Mouse (Mus musculus) kidney, embryonic 15.5 days (tissue): Measurements from ENCODE around the gene Hoxd9. TPM values are rescaled to one million over a fixed set of nuclear protein-coding genes. Genes with fewer than 3 reads are reported as not detected.

ENCODE experiments used
- ATAC-seq: fragments of 200-750 bp; cut with Nextera tagmentation; replicated peaks from 2 replicates; pipeline ENCODE4 v1.8.0; 2017; ENCODE audit warnings: moderate TSS enrichment; ENCODE audit not compliant: low FRiP score
- H3K27ac ChIP-seq: fragments of 300-500 bp; sonication (generic); 2 replicates; pipeline ENCODE4 v1.5.1; 2015; ENCODE audit warnings: mild to moderate bottlenecking, inconsistent platforms
- H3K27me3 ChIP-seq: fragments of 300-500 bp; sonication (generic); 2 replicates; pipeline ENCODE4 v1.6.1; 2015; ENCODE audit warnings: inconsistent platforms
- H3K36me3 ChIP-seq: fragments of 300-500 bp; sonication (generic); 2 replicates; pipeline ENCODE4 v1.6.1; 2015; ENCODE audit warnings: inconsistent platforms
- H3K4me1 ChIP-seq: fragments of 300-500 bp; sonication (generic); 2 replicates; pipeline ENCODE4 v1.6.1; 2015; ENCODE audit warnings: inconsistent platforms
- H3K4me2 ChIP-seq: fragments of 300-500 bp; sonication (generic); 2 replicates; pipeline ENCODE4 v1.6.1; 2015; ENCODE audit warnings: moderate library complexity, mild to moderate bottlenecking, inconsistent platforms
- H3K4me3 ChIP-seq: fragments of 300-500 bp; sonication (generic); replicated peaks from 2 replicates; pipeline ENCODE4 v1.5.1; 2015; ENCODE audit warnings: mild to moderate bottlenecking, inconsistent platforms
- H3K9ac ChIP-seq: fragments of 300-500 bp; sonication (generic); 2 replicates; pipeline ENCODE4 v1.6.1; 2015; ENCODE audit warnings: mild to moderate bottlenecking, inconsistent platforms
- H3K9me3 ChIP-seq: fragments of 300-500 bp; sonication (generic); replicated peaks from 2 replicates; pipeline ENCODE4 v1.6.1; 2016; ENCODE audit warnings: inconsistent platforms
- WGBS: fragments of 180-500 bp; shearing (Covaris S2); methylation state at CpG from one replicate; pipeline ENCODE4 v1.1.7; 2015; ENCODE audit warnings: mixed read lengths; 5-methylcytosine and 5-hydroxymethylcytosine counted together
- polyA plus RNA-seq: library from polyadenylated mRNA; unstranded; fragments of >200 nt; fragmentation: Nextera tagmentation; extraction: Ambion mirVana; gene quantifications from 2 replicates; pipeline ENCODE4 v1.2.1, GENCODE M21; 2015

Hoxd9 gene
- polyA plus RNA-seq, 1 experiment from 2014 or later: 38.1 TPM

DNA sequence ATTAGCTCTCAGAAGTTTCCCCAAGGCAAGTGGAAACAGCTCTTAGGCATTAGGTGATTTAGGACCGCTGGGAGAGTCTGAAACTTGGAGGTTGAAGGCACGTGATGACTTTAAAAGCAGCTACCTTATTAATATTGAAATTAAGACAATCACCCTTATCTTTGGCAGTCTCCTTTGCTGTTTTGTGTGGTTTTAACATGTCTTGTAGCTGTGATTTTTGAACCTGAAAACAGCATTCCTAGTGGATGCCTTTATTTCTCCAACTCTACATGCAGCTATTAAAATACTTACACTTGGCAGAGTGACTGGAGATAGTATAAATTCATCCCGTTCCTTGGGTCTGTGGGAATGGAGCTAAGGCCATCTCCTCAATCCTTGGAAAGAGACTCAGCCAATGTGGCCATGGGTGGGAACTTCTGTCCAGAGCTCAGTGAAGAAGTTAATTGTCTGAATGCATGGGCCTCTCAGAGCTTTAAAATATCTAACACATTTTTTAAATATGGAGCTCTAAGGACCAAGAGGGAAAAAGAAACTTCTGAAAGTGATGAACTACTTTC is 26.8 kb upstream of the Hoxd9 start:
- H3K36me3 ChIP-seq: no peaks in the 10 kb centered on the region
- no peak for ATAC-seq
- H3K27me3 ChIP-seq: peaks cover 96% of the 10 kb centered on the region
- no peak overlapping the region for H3K9ac ChIP-seq
- H3K4me2 ChIP-seq: no peak overlapping the region
- no peak overlapping the region for H3K27ac ChIP-seq
- peaks cover 53% of the 10 kb centered on the region for H3K4me1 ChIP-seq
- WGBS: 12% methylated on average over 3 of the region's 3 CpGs
- H3K9me3 ChIP-seq: no peaks in the 10 kb centered on the region
- no peak overlapping the region for H3K4me3 ChIP-seq

DNA sequence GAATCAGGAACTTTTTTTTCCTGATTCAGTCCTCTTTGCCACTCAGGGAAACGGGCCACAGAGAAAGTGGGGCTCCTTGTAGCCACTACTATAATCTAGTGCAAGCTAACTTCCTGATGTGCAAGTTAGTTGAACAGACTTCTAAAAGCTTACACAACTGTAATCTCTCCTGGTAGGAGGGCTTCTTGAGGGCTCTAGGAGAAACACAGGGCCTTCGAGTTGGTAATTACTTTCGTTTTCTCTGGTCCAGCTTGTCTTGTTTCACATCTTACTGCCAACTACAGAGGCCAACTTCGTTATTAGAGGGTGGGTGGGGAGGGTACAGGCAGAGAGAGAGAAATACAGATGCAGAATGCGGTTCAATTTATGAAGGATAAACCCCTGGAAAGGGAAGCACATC is 25.7 kb upstream of the Hoxd9 start:
- no peak overlapping the region for H3K4me3 ChIP-seq
- no peak overlapping the region for H3K27ac ChIP-seq
- 35% methylated on average over 5 of the region's 5 CpGs for WGBS
- no peaks in the 10 kb centered on the region for H3K9me3 ChIP-seq
- no peak overlapping the region for H3K4me2 ChIP-seq
- no peak for ATAC-seq
- H3K4me1 ChIP-seq: peaks cover 64% of the 10 kb centered on the region
- peaks cover 97% of the 10 kb centered on the region for H3K27me3 ChIP-seq
- H3K36me3 ChIP-seq: no peaks in the 10 kb centered on the region
- H3K9ac ChIP-seq: no peak overlapping the region

DNA sequence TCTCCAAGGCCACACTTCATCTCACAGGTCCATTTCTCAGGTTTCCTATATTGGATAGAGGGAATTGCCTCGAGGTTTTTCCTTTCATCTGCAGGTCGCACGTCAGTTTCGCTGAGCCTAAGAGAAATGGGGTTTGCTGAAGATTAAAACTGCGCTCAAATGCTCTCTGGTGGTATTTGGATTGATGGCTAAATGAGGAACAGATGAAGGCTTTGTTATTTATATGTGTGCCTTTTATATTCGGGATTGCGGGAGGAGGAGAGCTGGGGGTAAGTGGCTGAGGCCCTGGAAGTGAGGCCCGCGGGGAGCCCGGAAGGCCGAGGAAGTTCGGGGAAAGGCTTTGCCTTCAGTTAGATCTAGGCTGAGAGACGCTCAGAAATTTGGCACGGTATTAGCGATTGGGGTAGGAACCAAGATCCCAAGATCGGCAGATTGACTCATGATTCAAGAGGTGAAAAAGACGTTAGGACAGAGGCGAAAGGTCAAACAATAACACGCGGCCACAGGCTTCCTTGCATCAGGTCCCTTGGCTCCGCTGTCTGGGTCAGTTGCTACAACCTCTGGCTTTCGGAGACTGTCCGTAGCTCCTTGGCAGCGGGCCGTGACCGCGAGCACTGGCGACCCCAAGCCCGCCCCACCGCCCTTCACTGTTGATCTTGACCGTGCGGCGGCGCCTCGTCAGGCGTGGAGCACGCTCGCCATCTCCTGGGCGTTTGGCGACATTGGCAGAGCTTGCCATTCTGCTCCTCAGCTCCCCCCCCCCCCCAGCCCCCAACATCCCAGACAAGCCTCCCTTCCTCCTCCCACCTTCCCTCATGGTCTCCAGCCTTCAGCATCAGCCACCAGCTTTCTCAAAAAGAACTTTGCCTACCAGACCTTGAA is 24.8 kb upstream of the Hoxd9 start:
- Histone ChIP-seq H3K4me2 (peak overlapping the region; percentile 69), H3K9me3 (no peaks in the 10 kb centered on the region), H3K27me3 (peaks cover 94% of the 10 kb centered on the region), H3K27ac (no peak overlapping the region), H3K4me3 (peak overlapping the region; percentile 41), H3K9ac (no peak overlapping the region), H3K36me3 (no peaks in the 10 kb centered on the region), H3K4me1 (peaks cover 66% of the 10 kb centered on the region)
- 5% methylated on average over 40 of the region's 40 CpGs for WGBS
- peak; percentile 17 for ATAC-seq

DNA sequence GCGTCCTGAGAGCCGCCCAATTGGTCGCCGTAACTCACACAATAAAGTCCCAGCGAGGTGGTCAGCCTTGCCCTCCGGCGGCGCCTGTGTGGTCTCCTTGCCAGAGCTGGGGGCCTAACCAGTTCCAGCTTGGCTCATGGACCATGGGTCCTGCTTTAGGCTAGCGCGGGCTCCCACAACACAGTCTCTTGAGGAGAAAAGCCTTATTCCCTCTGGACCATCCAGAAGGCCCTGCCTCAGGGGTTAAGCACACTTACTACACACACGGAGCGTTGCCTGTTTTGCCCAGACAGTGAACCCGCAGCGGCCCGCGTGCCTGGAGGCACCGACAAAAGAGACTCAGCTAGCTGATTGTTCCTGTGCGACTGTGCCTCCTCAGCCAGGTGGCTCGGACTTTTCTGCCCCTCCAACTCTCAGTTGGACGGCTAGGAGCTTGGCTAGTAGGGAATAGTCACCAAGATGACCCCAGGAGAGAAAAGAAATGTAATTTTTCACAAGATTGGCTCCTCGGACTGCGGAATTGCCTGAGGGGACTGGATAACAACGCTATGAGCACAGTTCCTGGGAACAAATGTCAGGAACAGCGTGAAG is 23.6 kb upstream of the Hoxd9 start:
- H3K4me2 ChIP-seq: peak overlapping the region; percentile 26
- WGBS: 12% methylated on average over 24 of the region's 24 CpGs

DNA sequence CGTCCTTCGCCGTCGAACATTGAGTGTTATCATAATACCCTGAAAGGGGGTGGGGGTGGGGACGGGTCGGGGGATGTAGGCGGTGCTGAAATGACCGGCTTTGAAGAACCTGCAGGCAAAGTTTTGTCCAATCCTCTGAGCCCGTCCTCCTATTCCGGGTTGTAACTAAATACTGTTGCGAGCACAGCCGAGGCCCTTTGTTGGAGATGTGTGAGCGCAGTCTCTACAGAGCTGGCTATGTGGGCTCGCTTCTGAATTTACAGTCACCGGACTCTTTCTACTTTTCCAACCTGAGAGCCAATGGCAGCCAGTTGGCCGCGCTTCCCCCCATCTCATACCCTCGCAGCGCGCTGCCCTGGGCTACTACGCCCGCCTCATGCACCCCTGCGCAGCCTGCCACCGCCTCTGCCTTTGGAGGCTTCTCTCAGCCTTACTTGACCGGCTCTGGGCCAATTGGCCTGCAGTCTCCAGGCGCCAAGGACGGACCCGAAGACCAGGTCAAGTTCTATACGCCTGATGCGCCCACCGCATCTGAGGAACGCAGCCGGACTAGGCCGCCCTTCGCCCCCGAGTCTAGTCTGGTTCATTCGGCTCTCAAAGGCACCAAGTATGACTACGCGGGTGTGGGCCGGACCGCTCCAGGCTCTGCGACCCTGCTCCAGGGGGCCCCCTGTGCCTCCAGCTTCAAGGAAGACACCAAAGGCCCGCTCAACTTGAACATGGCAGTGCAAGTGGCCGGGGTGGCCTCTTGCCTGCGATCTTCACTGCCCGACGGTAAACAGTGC is 22.5 kb upstream of the Hoxd9 start, which contains the start of gene Hoxd12:
Hoxd12 (plus strand) TSS at position 133 of the 785 bp plus-strand sequence.
- Histone ChIP-seq H3K4me2 (peak within 1 kb of the TSS; percentile 49), H3K9ac (peak within 1 kb of the TSS; percentile 37; the same call in 1 of the 2 replicates), H3K4me1 (peaks cover 72% of the 10 kb centered on the region), H3K27ac (peak within 1 kb of the TSS; percentile 82), H3K9me3 (no peaks in the 10 kb centered on the region), H3K27me3 (peaks cover 81% of the 10 kb centered on the region), H3K4me3 (peak within 1 kb of the TSS; percentile 28), H3K36me3 (no peaks in the 10 kb centered on the region)
- peak; percentile 7; the same call in 1 of the 2 replicates for ATAC-seq
- WGBS: 6% methylated on average over 47 of the region's 47 CpGs

More for the DNA sequence above, 23.6 kb upstream of the Hoxd9 start:
- Histone ChIP-seq H3K9me3 (no peaks in the 10 kb centered on the region), H3K4me3 (no peak overlapping the region; the same call in 1 of the 2 replicates), H3K27me3 (peaks cover 83% of the 10 kb centered on the region), H3K36me3 (no peaks in the 10 kb centered on the region), H3K9ac (no peak overlapping the region), H3K4me1 (peaks cover 63% of the 10 kb centered on the region), H3K27ac (no peak overlapping the region)
- no peak for ATAC-seq

DNA sequence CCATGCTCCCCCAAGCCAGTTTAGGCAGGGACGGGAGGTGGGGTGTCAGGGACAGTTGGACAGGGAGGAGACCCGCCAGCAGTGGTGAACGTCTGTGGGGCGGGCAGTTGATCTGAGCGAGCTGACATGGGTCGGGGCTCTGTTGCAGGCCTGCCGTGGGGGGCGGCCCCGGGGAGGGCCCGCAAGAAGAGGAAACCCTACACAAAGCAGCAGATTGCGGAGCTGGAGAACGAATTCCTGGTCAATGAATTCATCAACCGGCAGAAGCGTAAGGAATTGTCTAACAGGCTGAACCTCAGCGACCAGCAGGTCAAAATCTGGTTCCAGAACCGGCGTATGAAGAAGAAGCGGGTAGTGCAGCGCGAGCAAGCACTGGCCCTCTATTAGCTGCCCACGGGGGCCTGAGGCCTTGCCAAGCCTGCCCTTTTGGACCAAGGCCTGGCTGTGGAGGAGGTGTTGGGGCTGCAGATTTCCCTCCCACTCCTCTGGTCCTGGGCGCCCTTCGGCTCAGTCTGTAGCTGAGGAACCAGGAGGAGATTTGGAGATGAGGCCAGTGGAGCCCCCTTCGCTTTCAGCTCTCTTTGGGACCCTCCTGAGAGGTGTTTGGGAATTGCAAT is 21.8 kb upstream of the Hoxd9 start:
- Histone ChIP-seq H3K9ac (peak overlapping the region; percentile 37; the same call in 1 of the 2 replicates), H3K4me2 (peak overlapping the region; percentile 49), H3K27ac (peak overlapping the region; percentile 82), H3K4me3 (peak overlapping the region; percentile 28), H3K27me3 (peaks cover 82% of the 10 kb centered on the region), H3K36me3 (no peaks in the 10 kb centered on the region), H3K4me1 (peaks cover 73% of the 10 kb centered on the region), H3K9me3 (no peaks in the 10 kb centered on the region)
- WGBS: 18% methylated on average over 24 of the region's 24 CpGs
- peak; percentile 0; the same call in 1 of the 2 replicates for ATAC-seq

DNA sequence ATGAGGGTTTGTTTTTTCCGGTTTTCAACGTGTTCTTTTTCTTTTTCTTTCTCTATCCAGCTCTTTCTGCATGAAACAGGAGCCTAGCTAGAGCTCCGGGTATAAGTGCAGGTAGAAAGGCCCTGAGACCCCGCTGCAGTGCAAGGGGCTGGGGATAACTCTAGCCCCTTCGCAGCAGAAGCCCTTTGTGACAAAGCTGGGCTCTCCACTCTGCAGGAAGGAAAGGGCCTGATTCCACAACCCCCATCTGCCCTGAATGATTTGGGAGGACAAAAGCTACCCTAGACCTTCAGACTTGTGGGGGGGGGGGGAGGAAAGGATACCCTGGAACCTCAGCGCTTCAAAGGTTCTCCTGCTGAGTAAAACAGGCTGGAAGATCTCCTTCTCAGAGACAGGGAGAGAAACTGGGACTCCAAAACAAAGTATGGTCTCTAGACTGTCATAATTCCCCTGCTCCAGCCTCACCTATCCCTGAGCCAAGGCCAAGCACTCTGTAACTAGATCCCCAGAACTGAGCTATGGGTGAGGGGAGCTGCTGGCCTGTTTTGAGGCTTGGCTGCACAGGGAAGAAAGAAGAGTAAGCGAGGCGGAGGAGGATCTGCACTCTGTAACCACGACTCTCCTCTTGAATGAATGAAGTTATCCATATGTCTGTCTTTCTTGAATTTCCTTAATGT is 21.0 kb upstream of the Hoxd9 start:
- WGBS: 21% methylated on average over 9 of the region's 9 CpGs
- ATAC-seq: peak; percentile 44
- H3K4me1 ChIP-seq: peaks cover 77% of the 10 kb centered on the region
- H3K9ac ChIP-seq: no peak overlapping the region
- no peaks in the 10 kb centered on the region for H3K9me3 ChIP-seq
- H3K27me3 ChIP-seq: peaks cover 82% of the 10 kb centered on the region
- H3K27ac ChIP-seq: peak overlapping the region; percentile 82
- no peaks in the 10 kb centered on the region for H3K36me3 ChIP-seq
- peak overlapping the region; percentile 28 for H3K4me3 ChIP-seq
- peak overlapping the region; percentile 49 for H3K4me2 ChIP-seq

DNA sequence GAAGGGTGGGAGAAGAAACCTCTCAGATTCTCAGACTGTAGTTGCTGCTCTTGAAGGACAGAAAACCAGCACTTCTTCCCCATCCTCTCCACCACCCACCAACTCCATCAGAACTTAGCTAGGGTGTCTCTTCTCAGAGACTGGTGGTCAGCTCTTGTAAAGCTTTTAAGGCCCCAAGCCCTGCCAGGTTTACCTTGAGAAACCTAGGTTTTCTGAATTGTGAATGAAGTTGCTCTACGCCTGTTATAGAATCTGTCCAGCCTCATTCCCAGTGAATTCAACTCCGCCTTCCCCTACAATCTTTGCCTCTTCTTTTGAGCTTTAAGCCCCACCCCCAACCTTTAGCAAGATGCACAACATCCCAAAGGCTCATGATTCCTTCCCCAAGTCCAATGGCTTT is 20.4 kb upstream of the Hoxd9 start:
- H3K36me3 ChIP-seq: no peaks in the 10 kb centered on the region
- H3K27ac ChIP-seq: peak overlapping the region; percentile 82
- WGBS: 34% methylated on average over 2 of the region's 2 CpGs
- peaks cover 82% of the 10 kb centered on the region for H3K27me3 ChIP-seq
- no peaks in the 10 kb centered on the region for H3K9me3 ChIP-seq
- no peak overlapping the region for H3K4me3 ChIP-seq
- H3K4me2 ChIP-seq: peak overlapping the region; percentile 27; the same call in 1 of the 2 replicates
- ATAC-seq: no peak
- no peak overlapping the region for H3K9ac ChIP-seq
- H3K4me1 ChIP-seq: peaks cover 82% of the 10 kb centered on the region

DNA sequence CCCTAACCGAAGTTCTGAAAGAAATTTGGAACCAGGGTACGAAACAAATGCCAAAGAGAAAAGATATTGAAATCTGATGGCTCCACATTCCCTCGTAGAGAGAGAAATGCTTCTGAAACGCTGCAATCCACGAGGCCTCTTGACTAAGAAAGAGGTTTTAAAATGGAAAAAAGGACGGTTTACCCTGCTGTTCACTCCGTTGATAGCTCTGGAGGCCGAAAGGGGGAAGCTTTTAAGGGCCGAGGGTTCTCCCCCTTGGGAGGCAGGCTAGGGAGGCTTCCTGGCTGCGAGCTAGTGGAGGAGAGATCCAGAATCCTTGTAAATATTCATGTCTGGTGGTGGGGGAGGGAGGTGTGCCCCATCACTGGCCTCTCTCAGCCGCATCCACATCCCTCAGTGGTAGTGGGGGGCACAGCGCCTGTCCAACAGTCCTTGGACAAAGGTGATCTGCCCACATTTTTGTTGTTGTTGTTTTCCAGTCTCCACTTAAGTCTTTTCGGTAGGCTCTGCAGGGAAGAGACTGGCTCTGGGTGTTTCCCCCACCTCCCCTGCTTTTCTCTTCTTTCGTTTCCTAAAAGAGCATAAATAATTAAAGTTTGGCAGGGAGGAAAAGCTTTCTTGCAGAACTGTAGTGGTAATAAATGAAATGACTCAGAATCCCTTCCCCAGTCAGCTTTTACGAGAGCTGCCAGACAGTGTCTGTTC is 18.5 kb upstream of the Hoxd9 start, which contains the start of gene Hoxd11:
Hoxd11 (plus strand) TSS at position 667 of the 705 bp plus-strand sequence.
- peak within 1 kb of the TSS; percentile 66 for H3K4me3 ChIP-seq
- peak within 1 kb of the TSS; percentile 68 for H3K4me2 ChIP-seq
- peak within 1 kb of the TSS; percentile 96 for H3K27ac ChIP-seq
- H3K27me3 ChIP-seq: peaks cover 71% of the 10 kb centered on the region
- H3K9ac ChIP-seq: peak within 1 kb of the TSS; percentile 65
- no peaks in the 10 kb centered on the region for H3K9me3 ChIP-seq
- ATAC-seq: 0 out of 2 replicates have a peak, but pooled peaks have one; percentile 3
- WGBS: 6% methylated on average over 15 of the region's 15 CpGs
- peaks cover 81% of the 10 kb centered on the region for H3K4me1 ChIP-seq
- H3K36me3 ChIP-seq: no peaks in the 10 kb centered on the region

DNA sequence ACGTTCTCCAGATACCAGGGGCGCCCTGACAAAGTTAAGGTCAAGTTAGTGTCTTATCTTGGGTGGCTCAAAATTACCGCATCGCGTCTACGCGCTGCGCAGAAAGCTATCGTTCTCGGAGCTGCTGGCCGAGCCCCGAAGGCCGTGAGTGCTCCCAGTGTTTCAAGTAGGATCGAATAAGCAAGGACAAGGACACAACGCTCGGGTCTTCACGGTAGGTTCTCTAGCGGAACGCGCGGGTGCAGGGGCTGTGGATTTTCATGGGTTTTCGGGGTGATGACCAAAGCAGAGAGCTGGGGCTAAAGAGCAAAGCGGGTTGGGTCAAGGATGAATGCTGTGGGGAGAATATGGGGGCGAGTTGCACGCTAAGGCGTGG is 17.9 kb upstream of the Hoxd9 start:
- peak overlapping the region; percentile 66 for H3K4me3 ChIP-seq
- no peaks in the 10 kb centered on the region for H3K36me3 ChIP-seq
- WGBS: under 1% methylated on average over 26 of the region's 26 CpGs
- H3K27me3 ChIP-seq: peaks cover 68% of the 10 kb centered on the region
- H3K27ac ChIP-seq: peak overlapping the region; percentile 96
- H3K4me1 ChIP-seq: peaks cover 78% of the 10 kb centered on the region
- H3K4me2 ChIP-seq: peak overlapping the region; percentile 68
- peak overlapping the region; percentile 65 for H3K9ac ChIP-seq
- H3K9me3 ChIP-seq: no peaks in the 10 kb centered on the region
- ATAC-seq: no peak
